Mouse (Mus musculus): ENCODE results near the gene 4921517D22Rik.

DNA sequence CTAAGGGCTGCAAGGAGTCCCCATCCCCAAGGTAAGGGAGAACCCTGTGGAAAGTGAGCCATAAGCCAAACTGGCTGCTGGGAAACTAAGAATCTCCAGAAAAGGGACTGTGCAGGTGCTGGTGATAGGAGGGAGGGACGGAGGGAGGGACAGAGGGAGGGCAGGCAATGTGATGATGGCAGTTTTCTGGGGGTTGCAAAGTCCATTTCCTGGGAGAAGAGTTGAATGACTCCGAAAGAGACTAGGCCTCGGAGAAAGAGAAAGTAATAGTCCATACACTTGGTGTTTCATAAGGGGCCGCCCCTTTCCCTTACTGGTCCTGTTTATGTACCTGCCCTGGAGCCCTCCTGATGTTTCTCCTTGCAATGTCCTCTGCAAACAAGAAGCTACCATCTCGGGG lies 39.4 kb downstream of the 4921517D22Rik start:
- no peak for TF ChIP-seq CTCF (IDR thresholded peaks at IDR 0.05; ENCODE audit: low read depth)
- TF ChIP-seq EP300 (IDR thresholded peaks at IDR 0.05; ENCODE audit: low read depth): no peak

Measured in liver, embryonic 14.5 days (tissue).